Mouse (Mus musculus): ENCODE results near the gene Rangap1. TPM values are rescaled to one million over a fixed set of nuclear protein-coding genes. Genes with fewer than 3 reads are reported as not detected.

The Rangap1 gene
- polyA plus RNA-seq (2014; fragmentation: Illumina TruSeq; extraction: RNeasy Lipid Tissue Mini Kit (QIAGEN cat#74804); ENCODE audit: low read depth, low replicate concordance), result 33.2 TPM

DNA sequence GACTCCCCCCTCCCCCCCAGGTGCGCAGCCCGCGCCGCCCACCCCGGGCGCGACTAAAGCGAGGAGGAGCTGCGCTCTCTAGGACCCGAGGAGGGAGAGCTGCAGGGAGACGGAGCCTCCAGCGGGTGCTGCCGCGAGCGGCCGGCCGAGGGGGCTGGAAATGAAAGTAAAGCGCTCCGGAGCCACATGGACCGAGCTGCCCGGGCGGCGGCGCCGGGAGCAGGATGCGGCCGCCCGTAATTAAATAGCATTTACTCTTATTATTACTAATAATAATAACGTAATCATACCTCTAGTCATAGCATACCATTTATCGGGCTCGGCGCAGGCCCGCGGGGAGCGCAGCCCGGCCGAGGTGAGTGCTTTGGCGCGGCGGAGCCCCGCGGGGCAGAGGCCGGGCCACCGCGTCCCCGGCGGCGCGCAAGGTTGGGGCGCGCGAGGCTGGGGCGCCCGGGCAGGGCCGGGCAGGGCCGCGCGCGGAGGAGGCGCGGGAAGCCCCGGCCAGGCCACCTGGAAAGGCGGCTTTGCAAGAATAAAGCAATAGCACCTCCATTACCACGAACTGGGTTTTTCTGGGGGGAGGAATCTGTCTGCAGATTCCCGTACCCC is at the start of gene Rangap1, which contains the start of gene Zc3h7b:
TSS of gene Rangap1 (minus strand) at position 539 of the 609 bp plus-strand sequence.
TSS of gene Zc3h7b (plus strand) at position 66 of the 609 bp plus-strand sequence.

DNA sequence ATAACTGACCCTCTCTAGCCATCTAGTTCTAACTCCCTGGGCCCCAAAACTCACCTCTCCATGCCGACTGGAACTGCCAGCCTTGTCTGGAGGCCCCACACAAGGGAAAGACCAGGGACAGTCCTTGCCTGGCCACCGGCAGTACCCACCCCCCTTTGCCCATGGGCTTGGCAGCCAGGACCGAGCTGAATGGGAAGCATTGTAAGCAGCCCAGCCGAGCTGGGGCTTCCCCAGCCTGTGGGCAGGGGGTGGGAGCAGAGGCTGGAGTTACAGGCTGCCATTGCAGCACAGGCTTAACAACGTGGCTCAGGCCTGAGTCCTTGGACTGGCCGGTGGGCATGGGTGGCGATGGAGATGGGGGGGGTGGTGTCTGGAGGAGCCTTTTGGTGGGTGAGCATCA is 48.2 kb downstream of the Rangap1 start, which contains the start of gene Chadl:
TSS of gene Chadl (minus strand) at position 113 of the 400 bp plus-strand sequence.

DNA sequence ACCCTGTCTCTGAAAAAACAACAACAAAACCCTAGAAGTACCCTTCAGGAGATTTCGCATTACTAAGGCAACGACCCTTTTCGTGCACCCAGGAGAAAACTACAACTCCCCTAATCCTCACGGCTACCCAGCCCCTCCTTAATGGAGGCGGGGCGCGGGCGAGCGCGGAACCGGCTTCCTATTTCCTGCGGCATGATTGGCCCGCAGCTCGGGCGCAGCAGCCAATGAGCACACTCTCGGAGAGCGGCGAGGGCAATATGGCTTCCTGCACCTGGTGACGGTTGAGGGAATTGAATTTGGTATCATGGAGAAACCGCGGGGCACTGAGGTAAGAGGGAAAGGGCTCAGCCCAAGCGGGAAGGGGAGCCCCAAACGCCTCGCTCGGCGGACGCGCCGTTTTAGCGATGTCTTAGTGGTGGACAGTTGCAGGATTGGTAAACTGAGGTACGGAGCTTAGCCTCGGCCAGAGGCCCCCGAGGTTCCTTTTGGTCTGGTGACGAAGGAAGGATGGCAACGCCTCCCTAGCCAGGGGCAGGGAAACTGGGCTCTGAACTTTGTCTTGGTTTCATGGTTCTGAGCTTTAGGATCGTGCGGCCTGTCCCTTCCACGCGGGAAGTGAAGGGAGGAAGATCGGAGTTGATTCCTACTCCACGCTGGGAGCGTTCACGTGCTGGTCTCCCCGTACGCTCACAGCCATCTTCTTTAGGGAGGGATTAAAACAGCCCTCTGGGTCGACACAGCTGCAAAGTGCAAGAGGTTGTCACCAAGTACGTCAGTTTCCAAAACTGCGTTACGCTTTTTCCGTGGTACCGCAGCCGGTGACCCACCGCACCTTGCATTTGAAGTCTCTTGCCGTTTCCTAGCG is 81.4 kb downstream of the Rangap1 start, which contains the start of gene L3mbtl2:
TSS of gene L3mbtl2 (plus strand) at position 193 of the 865 bp plus-strand sequence.

Other genes with a start within 250 kb of the Rangap1 start
- 22.4 TPM for gene Ep300, start 160.2 kb downstream of the Rangap1 start, polyA plus RNA-seq (2014; fragmentation: Illumina TruSeq; extraction: RNeasy Lipid Tissue Mini Kit (QIAGEN cat#74804); ENCODE audit: low read depth, low replicate concordance)
- 14.9 TPM for gene L3mbtl2, start 81.6 kb downstream of the Rangap1 start, polyA plus RNA-seq (2014; fragmentation: Illumina TruSeq; extraction: RNeasy Lipid Tissue Mini Kit (QIAGEN cat#74804); ENCODE audit: low read depth, low replicate concordance)
- gene Chadl, start 48.2 kb downstream of the Rangap1 start, polyA plus RNA-seq (2014; fragmentation: Illumina TruSeq; extraction: RNeasy Lipid Tissue Mini Kit (QIAGEN cat#74804); ENCODE audit: low read depth, low replicate concordance), result 1.8 TPM
- 38.4 TPM for gene Zc3h7b, start 473 bp downstream of the Rangap1 start, polyA plus RNA-seq (2014; fragmentation: Illumina TruSeq; extraction: RNeasy Lipid Tissue Mini Kit (QIAGEN cat#74804); ENCODE audit: low read depth, low replicate concordance)
- 55.8 TPM for gene Tef, start 56.9 kb upstream of the Rangap1 start, polyA plus RNA-seq (2014; fragmentation: Illumina TruSeq; extraction: RNeasy Lipid Tissue Mini Kit (QIAGEN cat#74804); ENCODE audit: low read depth, low replicate concordance)
- gene Tob2, start 113.3 kb upstream of the Rangap1 start, polyA plus RNA-seq (2014; fragmentation: Illumina TruSeq; extraction: RNeasy Lipid Tissue Mini Kit (QIAGEN cat#74804); ENCODE audit: low read depth, low replicate concordance), result 26.1 TPM
- 40.8 TPM for gene Phf5a, start 126.4 kb upstream of the Rangap1 start, polyA plus RNA-seq (2014; fragmentation: Illumina TruSeq; extraction: RNeasy Lipid Tissue Mini Kit (QIAGEN cat#74804); ENCODE audit: low read depth, low replicate concordance)
- 207 TPM for gene Aco2, start 126.8 kb upstream of the Rangap1 start, polyA plus RNA-seq (2014; fragmentation: Illumina TruSeq; extraction: RNeasy Lipid Tissue Mini Kit (QIAGEN cat#74804); ENCODE audit: low read depth, low replicate concordance)
- gene Polr3h, start 180.7 kb upstream of the Rangap1 start, polyA plus RNA-seq (2014; fragmentation: Illumina TruSeq; extraction: RNeasy Lipid Tissue Mini Kit (QIAGEN cat#74804); ENCODE audit: low read depth, low replicate concordance), result 16.8 TPM
- gene Csdc2, start 191.2 kb upstream of the Rangap1 start, polyA plus RNA-seq (2014; fragmentation: Illumina TruSeq; extraction: RNeasy Lipid Tissue Mini Kit (QIAGEN cat#74804); ENCODE audit: low read depth, low replicate concordance), result 6.1 TPM
- 39.8 TPM for gene Pmm1, start 215.4 kb upstream of the Rangap1 start, polyA plus RNA-seq (2014; fragmentation: Illumina TruSeq; extraction: RNeasy Lipid Tissue Mini Kit (QIAGEN cat#74804); ENCODE audit: low read depth, low replicate concordance)
- 2.9 TPM for gene 1700029P11Rik, start 235.0 kb upstream of the Rangap1 start, polyA plus RNA-seq (2014; fragmentation: Illumina TruSeq; extraction: RNeasy Lipid Tissue Mini Kit (QIAGEN cat#74804); ENCODE audit: low read depth, low replicate concordance)
- gene Xrcc6, start 242.3 kb upstream of the Rangap1 start, polyA plus RNA-seq (2014; fragmentation: Illumina TruSeq; extraction: RNeasy Lipid Tissue Mini Kit (QIAGEN cat#74804); ENCODE audit: low read depth, low replicate concordance), result 23.7 TPM

Measured in adipose tissue, adult 10 weeks (tissue).